Mouse (Mus musculus): ENCODE measurements around the gene Fbxl2.

Fbxl2 gene

DNA sequence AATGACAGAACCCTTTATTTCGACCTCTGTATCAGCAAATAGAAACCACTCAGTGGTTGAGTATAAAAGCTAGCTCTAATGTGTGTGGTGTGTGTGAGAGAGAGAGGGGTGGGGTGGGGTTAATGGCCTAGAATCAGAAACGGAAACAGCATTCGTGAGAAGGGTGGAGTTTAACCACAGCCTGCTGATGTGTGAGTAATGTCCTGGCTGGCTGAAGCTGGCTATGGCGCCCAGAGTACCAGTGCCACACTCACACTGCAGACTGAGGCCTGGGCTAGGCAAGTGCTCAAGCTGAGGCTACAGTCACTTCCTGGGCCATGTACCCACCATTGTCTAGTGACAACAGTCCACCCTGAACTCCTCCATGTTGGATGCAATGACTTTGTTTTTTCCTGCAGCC is 29.6 kb downstream of the Fbxl2 start:
- DNase-seq: no peak

DNA sequence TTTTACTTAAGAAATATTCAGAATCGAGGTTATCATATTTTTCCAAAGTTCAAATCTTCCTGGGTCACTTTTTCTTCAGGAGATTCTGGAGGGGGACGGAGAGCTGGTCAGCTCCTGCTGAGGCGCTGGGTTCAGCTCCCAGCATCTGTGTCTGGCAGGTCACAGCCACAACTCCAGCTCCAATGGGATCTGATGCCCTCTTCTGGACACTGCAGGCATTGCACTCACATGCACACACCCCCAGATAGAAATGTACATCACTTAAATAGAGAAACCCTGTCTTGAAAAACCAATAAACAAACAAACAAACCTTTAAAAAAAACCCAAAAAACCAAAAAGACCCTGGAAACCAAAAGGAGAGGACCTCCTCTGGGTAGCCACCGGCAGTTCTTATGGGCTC is 30.3 kb downstream of the Fbxl2 start:
- DNase-seq: peak; percentile 29

DNA sequence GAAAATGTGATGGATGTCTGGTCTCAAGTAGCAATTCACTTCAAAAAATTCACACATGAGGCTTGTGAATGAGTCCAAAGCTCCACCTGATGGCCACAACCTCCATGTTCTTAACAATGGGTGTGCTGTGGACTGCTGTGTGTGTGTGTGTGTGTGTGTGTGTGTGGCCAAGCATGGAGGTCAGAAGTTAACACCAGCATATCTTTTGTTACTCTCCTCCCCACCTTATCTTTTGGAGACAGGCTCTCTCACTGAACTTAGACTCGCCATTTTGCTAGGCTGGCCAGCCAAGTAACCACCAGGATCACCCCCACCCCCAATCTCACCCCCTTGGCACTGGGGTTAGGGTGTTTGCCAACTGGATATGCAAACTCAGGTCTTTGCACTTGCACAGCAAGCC is 32.0 kb downstream of the Fbxl2 start:
- DNase-seq: no peak

DNA sequence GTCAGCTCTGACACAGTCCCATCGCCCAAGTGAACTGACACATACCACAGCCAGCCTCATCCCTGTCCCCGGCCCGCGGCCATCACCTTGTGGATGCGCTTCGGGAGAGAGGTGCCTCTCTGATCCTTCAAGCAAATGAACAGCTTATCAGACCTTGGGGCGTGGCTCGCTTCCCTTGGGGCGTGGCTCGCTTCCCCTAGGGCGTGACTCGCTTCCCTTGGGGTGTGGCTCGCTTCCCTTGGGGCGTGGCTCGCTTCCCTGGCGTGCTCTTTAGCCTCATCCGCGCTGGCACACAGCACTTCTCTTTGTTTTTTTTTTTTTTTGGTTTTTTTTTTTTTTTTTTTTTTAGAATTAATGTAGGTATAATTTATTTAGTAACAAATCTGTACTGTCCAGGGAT is 34.8 kb downstream of the Fbxl2 start:
- no peak for DNase-seq

DNA sequence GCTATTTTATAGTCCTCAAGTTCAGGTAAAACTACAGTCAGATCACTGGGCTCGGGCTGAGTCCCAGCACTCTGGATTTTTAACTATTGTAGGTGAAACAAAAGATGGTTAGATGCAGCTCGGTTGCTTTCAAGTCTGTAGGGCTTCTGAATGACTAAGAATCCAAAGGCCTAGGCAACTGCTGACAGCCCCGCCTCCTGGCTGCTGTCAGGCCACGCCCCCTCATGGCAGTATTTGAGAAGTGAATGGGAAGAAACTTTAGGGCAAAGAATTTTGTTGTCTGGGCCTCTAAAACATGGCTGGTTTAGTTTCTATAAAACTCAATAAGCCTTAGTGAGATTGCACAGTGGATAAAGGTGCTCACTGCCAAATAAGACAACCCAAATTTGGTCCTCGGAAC is 36.5 kb downstream of the Fbxl2 start:
- DNase-seq: no peak

DNA sequence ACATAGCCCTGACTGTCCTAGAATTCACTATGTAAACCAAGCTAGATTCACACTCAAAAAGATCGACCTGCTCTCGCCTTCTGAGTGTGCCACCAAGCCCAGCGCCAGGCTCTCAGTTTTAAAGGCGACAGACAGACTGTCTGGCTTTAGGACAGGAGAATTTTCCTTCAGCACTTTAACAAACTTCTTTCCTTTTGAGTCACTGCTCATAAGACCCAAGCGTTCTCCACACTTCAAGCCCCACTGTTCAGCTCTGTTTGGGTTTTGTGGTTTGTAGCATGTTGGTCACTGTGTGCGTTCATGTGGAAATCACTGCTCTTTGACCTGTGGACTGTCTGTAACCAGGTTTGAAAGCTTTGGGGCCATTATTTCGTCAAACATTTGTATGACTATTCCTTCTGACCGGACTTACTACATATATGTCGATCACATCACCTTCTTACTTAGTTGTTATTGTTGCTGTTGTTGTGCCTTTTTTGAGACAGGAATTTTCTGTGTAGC is 38.1 kb downstream of the Fbxl2 start:
- no peak for DNase-seq

- no peak for DNase-seq
Measured at GRCm38 (mm10) chr9:114006801-114007200, 39.2 kb downstream of the Fbxl2 start.

- DNase-seq: no peak
Measured at GRCm38 (mm10) chr9:113998311-113998710, 47.7 kb downstream of the Fbxl2 start.

DNA sequence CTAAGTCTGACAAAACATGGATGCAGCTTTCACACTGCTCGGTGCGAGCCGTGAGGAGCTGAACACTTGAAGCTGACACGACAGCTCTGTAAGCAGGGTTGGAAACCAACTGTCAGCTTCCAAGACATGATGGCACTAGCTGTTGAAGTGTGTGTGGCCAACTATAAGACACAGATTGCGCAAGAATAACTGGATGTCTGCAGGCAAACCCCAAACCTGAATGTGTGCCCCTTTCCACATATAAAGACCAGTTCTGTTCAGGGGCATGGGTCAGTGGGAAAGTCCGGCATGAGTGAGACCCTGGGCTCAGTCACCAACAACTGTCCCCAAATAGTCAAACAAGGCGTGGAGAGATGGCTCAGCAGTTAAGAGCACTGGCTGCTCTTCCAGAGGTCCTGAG is 53.2 kb downstream of the Fbxl2 start:
- no peak for DNase-seq

- DNase-seq: peak; percentile 78
Measured at GRCm38 (mm10) chr9:113990547-113991248, 55.3 kb downstream of the Fbxl2 start.

GRCm38 (mm10) chr9:113984946-113985620 is 60.9 kb downstream of the Fbxl2 start:
- no peak for DNase-seq

- peak; percentile 29 for DNase-seq
Measured at GRCm38 (mm10) chr9:113982883-113983670, 62.9 kb downstream of the Fbxl2 start.

DNA sequence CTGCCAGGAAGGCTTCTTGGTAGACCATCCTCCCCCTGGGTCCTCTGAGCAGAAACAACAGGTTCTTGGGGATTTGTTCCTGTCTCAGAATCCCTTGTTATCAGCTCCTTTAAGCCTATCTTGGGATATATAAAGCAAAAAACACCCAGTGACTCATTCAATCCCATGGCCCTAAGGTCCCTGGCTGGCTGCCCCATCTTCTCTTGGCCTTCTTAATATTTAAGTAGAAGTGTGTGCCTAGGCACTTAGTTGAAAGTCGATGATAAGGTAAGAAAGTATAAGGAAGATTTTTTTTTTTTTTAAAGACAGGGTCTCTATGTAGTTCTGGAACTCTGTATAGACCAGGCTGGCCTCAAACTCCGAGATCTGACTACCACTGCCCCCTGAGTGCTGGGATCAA is 63.5 kb downstream of the Fbxl2 start:
- DNase-seq: no peak

DNA sequence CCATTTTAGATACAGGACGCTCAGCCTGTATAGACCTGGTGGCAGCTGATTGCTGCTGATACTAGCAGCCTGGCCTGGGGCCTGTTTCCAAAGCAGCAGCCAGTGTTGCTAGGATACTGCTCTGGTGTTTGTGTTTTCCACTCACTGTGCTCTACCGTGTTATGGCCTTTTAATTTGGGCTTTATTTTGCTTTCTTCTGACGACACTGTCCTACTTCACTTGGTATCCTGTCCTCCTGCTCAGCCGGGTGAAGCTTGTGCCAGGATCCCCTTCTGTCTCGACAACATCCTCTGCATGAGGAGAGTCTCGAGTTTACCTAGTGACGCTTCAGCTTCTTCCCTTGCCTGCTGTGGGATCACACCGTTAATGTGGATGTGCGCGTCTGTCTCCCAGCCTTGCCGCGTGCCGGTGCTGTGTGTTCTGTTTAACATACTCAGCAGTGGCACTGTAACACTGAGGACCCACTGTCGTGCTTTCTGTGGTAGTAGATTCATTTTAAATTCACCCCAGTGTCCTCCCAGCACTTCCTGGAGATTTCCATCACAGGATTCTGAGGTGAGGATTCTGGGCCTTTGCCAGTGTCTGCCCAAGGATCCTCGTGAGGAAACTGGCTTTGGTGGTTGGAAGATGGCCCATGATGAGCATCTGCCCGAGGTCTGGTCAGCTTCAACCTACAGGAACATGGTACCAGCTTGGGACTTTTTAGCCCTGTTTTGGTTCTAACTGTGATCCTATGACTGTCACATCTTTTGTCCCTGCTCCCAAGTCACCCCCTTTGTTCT is 64.7 kb downstream of the Fbxl2 start:
- DNase-seq: no peak

DNA sequence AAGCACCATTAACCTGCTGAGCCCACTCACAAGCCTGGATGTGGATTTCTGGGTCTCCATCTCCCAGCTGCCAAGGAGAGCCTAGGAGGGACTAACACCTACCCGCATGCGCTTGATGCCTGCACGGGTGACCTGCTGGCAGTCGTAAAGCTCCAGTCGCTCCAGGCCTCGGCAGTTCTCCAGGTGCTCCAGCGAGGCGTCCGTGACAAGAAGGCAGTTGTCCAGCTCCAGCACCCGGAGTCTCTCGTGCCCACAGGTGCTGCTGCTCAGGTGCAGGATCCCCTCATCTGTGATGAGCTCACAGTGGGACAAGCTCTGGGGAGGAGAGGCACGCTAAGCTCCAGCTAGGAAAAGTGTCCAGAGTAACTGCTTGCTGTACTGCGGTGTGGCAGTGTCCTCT is 66.6 kb downstream of the Fbxl2 start:
- DNase-seq: no peak

- DNase-seq: no peak
Measured at GRCm38 (mm10) chr9:113978656-113979055, 67.3 kb downstream of the Fbxl2 start.

DNA sequence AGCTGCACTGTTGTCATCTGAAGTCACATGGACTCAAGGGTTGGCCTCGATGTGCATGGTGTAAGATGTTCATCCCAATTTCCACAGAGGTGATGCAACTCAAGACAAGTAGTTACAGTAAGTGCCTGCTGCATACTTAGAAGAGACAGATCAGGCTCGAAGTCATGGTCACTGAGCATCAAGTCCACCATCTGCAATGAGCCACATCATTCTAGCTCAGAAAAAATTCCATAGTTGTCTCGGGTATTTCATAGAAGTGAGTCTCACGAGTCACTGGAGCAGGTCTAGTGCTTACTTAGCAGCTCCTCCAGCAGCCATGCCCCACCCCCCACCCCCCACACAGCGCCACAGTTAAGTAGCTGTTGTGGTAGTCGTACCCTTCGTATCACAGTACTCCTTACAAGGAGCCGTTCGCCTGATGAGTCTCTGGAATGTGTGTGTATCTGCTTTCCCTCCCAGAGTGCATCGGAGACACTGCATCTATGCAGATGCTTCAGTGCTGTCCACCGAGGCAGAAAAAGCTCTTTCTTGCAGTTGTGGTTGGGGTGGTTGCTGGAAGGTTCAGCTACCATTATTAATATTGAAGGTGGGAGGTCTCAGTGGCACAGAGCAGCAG is 68.7 kb downstream of the Fbxl2 start:
- no peak for DNase-seq

DNA sequence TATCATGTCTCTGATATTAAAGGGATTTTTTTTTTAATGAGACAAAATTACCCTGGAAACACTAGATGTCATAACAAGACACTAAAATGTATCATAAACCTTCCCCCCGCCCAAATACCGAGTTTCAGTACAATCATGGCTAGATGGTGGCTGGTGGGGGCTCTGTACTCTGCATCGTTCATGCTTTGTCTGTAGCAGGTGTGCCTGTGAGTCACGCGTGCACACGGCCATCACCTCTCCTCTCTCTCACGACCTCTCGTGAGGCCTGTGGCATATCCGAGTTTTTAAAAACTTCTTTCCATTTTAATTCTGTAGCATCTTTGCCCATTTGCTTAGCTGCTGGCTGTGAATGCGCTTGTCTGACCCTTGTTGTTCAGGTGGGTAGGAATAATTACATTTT is 69.7 kb downstream of the Fbxl2 start:
- no peak for DNase-seq

DNA sequence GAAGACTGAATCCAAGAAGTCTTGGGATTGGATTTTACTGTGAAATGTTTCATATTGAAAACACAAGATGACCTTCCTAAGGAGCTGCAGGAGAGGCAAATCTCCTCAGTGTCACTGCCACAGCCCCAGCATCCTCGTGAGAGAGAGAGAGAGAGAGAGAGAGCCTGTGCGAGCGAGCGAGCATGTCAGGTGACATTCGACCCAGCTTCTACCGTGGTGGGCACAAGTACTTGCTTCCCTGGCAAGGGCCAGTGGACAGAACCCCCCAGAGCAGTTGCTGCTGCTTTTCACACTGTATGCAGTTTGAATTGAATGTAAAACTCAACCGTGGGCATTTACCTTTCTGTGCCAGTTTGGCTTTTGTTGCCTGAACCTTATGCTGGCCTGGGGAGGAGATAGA is 70.5 kb downstream of the Fbxl2 start:
- DNase-seq: no peak

DNA sequence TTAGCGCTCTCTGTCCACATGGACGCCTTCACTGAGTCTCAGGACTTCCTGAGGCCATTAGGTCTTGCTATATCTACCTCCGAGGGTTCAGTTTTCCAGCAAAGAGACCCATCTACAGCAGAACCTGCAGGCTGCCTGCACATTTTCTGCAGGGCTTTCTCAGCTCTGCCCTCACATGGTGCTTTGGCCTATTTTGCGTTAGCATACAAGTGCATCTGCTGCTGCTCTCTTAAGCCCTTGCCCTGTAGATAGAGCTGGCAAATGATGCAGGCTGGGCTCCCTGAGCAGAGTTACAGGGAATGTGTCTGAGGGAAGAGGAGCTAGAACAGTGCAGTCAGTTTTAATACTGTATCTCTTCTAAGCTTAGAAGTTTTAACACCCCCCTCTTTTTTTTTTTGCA is 71.0 kb downstream of the Fbxl2 start:
- DNase-seq: no peak

GRCm38 (mm10) chr9:113973857-113974256 is 72.1 kb downstream of the Fbxl2 start:
- no peak for DNase-seq

GRCm38 (mm10) chr9:113971615-113972014 is 74.4 kb downstream of the Fbxl2 start:
- no peak for DNase-seq

GRCm38 (mm10) chr9:113970041-113970440 is 76.0 kb downstream of the Fbxl2 start:
- DNase-seq: no peak
